Mouse (Mus musculus): Measurements from ENCODE around the gene Spag16. TPM values are rescaled to one million over a fixed set of nuclear protein-coding genes. Genes with fewer than 3 reads are reported as not detected.

The Spag16 gene
- total RNA-seq, 2 experiments from 2014 or later, result 0.66 to 1.4 TPM

Other genes with a start within 250 kb of the Spag16 start
- gene Ikzf2, start 139.7 kb upstream of the Spag16 start, total RNA-seq (2021), result 1 to 10 TPM; 3.7 to 7.9 TPM